Mouse (Mus musculus) hindbrain, embryonic 11.5 days (tissue): Measurements from ENCODE around the gene Egln1. TPM values are rescaled to one million over a fixed set of nuclear protein-coding genes. Genes with fewer than 3 reads are reported as not detected.

Experiments
- ATAC-seq: fragments of 200-750 bp; cut with Nextera tagmentation; 2 replicates; pipeline ENCODE4 v1.8.0; 2017; ENCODE audit warnings: mild to moderate bottlenecking, moderate TSS enrichment, moderate library complexity; ENCODE audit not compliant: low FRiP score
- DNase-seq: peaks from one replicate; pipeline ENCODE4 v3.0.0-alpha.2; 2015; ENCODE audit warnings: low spot score
- H3K27ac ChIP-seq: fragments of 300-500 bp; sonication (generic); 2 replicates; pipeline ENCODE4 v1.5.1; 2014; ENCODE audit warnings: mild to moderate bottlenecking, low read depth, low read length
- H3K27me3 ChIP-seq: fragments of 300-500 bp; sonication (generic); 2 replicates; pipeline ENCODE4 v1.6.1; 2014; ENCODE audit warnings: mild to moderate bottlenecking, low read length, moderate library complexity, mixed read lengths; ENCODE audit not compliant: control insufficient read depth, insufficient read depth
- H3K36me3 ChIP-seq: fragments of 300-500 bp; sonication (generic); 2 replicates; pipeline ENCODE4 v1.6.1; 2014; ENCODE audit warnings: mild to moderate bottlenecking, low read length, moderate library complexity, mixed read lengths; ENCODE audit not compliant: control insufficient read depth, insufficient read depth
- H3K4me1 ChIP-seq: fragments of 300-500 bp; sonication (generic); replicated peaks from 2 replicates; pipeline ENCODE4 v1.6.1; 2014; ENCODE audit warnings: low read length, mixed read lengths; ENCODE audit not compliant: control insufficient read depth, insufficient read depth
- H3K4me2 ChIP-seq: fragments of 300-500 bp; sonication (generic); replicated peaks from 2 replicates; pipeline ENCODE4 v1.6.1; 2014; ENCODE audit warnings: mild to moderate bottlenecking, low read depth, low read length
- H3K4me3 ChIP-seq: fragments of 300-500 bp; sonication (generic); 2 replicates; pipeline ENCODE4 v1.5.1; 2014; ENCODE audit warnings: low read depth, low read length
- H3K9ac ChIP-seq: fragments of 300-500 bp; sonication (generic); 2 replicates; pipeline ENCODE4 v1.6.1; 2014; ENCODE audit warnings: low read depth, low read length
- H3K9me3 ChIP-seq: fragments of 300-500 bp; sonication (generic); 2 replicates; pipeline ENCODE4 v1.6.1; 2016; ENCODE audit warnings: low read length; ENCODE audit not compliant: control insufficient read depth
- WGBS: fragments of 180-500 bp; shearing (Covaris S2); extraction: QIAGEN DNeasy Blood & Tissue Kit; methylation state at CpG from one replicate; pipeline ENCODE4 v1.1.7; 2014; 5-methylcytosine and 5-hydroxymethylcytosine counted together
- polyA plus RNA-seq: library from polyadenylated mRNA; unstranded; fragments of >200 nt; fragmentation: Nextera tagmentation; extraction: Ambion mirVana; gene quantifications from 2 replicates; pipeline ENCODE4 v1.2.1, GENCODE M21; 2014

The Egln1 gene
- polyA plus RNA-seq, 1 experiment from 2014 or later = 23.4 TPM

DNA sequence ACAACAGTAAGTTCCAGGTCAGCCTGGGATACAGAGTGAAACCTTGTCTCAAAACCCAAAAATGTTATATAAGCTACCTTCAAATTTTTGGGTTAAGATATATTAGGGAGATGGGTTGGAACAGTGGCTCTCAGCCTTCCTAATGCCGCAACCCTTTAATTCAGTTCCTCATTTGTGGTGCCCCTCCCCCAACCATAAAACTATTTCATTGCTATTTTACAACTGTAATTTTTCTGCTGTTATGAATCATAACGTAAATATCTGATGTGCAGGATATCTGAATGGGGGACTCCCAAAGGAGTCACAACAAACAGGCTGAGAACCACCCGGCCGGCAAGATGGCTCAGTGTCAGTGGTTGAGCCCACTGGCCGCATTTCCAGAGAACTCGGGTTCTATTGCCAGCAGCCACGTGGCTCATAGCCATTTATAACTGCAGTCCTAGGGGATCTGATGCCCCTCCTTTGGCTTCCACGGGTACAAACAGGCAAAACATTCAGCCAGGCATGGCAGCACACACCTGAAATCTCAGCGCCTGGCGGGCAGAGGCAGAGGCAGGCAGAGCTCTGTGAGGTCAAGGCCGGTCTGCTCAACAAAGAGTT, 26.5 kb downstream of the Egln1 start:
- Histone ChIP-seq H3K36me3 (no peaks in the 10 kb centered on the region), H3K9ac (no peak overlapping the region), H3K4me2 (no peak overlapping the region), H3K4me1 (no peaks in the 10 kb centered on the region), H3K27ac (no peak overlapping the region), H3K4me3 (no peak overlapping the region), H3K27me3 (no peaks in the 10 kb centered on the region), H3K9me3 (no peaks in the 10 kb centered on the region)
- no peak for ATAC-seq
- DNase-seq = no peak
- 89% methylated on average over 11 of the region's 11 CpGs for WGBS

DNA sequence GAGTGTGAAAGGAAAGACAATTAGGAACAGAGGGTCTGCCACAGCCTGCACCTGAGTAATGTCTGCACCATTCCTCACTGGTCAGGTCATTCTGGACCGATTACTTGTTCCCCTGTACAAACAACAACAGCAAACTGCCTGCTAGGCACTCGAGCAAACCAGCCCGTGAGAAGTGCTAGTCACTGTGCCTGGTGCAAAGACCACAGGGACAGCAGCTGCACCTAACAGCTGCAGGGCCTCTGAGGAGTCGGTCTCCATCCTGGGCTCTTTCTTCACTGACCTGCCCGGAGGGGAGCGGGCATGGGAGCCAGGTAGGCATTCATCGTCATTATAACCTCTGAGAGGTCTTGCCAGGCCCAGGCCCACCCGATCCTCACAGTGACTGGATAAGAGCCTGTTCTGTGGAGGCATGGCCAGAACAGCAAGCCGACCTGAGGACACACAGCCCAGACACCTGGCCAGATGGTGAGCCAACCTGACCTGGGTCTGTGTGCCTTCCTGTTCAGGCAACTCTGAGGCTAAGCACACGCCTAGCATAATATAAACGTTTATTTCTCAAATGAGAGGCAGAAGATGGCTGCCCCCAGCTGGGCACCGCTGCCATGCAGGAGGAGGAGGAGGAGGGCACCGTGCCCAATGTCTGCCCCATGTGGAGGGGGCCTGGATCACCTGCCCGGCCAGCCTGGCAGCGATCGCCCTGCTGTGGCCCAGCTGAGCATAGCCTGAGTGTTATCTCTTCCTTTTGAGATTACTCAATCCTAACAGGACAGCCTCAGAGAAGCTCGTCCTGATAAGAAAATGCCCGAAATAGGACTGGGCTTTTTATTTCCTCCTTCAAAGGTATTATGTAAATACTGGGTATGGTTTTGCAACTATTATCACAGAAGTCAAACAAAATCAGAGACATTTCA, 27.5 kb downstream of the Egln1 start:
- WGBS = 88% methylated on average over 18 of the region's 18 CpGs
- no peak for ATAC-seq
- H3K4me1 ChIP-seq = no peaks in the 10 kb centered on the region
- no peaks in the 10 kb centered on the region for H3K36me3 ChIP-seq
- H3K9me3 ChIP-seq = no peaks in the 10 kb centered on the region
- H3K4me2 ChIP-seq = no peak overlapping the region
- H3K27me3 ChIP-seq = no peaks in the 10 kb centered on the region
- no peak overlapping the region for H3K9ac ChIP-seq
- H3K27ac ChIP-seq = no peak overlapping the region
- no peak for DNase-seq
- H3K4me3 ChIP-seq = no peak overlapping the region

DNA sequence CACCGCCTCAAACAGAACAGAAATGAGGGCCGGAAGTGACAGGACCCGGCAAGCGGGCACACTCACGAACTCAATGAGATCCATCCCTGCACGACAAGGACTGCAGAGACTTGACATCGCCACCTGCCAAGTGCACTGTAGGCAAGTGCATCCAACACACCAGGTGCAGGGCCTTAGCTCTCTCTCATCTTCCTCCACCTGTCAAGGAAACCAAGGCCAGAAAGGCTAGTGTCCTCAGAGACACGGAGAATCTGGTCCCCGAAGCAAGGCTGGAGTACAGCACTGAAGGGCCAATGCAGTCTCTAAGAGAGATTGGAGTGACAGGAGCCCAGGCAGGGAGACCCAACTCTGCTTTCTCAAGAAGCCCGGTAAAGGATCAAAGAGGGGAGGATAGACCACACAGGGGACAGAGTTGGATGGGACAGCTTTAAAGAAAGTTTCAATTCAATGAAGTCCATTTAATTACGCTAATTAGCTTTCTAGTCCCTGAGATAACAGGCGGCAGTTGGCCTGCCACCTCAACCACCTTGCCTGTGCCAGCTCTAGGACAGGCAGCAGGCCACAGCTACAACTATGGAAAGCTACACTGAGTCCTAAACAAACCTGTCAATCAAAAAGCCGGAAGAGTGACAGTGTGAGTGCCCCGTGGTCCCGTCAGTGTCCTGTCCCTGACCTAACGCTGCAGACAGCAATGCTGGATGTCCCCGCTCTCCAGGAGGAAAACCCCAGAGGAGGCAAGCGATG, 31.2 kb downstream of the Egln1 start:
- 82% methylated on average over 18 of the region's 18 CpGs for WGBS
- H3K4me2 ChIP-seq = no peak overlapping the region

DNA sequence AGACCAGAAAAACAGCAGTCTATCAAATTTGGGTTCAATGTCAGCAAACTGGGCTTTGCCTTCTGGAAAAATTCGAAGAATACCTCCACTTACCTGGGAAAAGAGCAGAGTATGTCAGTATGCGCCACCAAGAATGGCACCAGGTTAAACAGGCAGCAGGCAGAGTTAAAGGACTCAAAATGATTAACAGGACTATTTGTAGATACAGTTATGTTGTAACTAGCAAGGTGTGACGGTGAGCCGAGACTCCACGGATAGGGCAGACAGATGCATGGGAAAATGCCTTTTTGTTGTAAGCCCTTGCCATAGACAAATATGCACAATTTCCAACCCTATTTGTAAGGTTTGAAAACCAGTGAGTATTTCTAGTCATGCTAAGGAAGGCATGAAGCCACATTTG, 35.1 kb downstream of the Egln1 start:
- DNase-seq = no peak
- no peak overlapping the region for H3K27ac ChIP-seq
- H3K4me2 ChIP-seq = no peak overlapping the region
- H3K9ac ChIP-seq = no peak overlapping the region
- no peak for ATAC-seq
- no peaks in the 10 kb centered on the region for H3K27me3 ChIP-seq
- H3K9me3 ChIP-seq = no peaks in the 10 kb centered on the region
- 98% methylated on average over 5 of the region's 5 CpGs for WGBS
- no peaks in the 10 kb centered on the region for H3K4me1 ChIP-seq
- no peak overlapping the region for H3K4me3 ChIP-seq
- H3K36me3 ChIP-seq = peaks cover 14% of the 10 kb centered on the region; the same call in 1 of the 2 replicates

More for the DNA sequence above, 31.2 kb downstream of the Egln1 start:
- Histone ChIP-seq H3K4me1 (no peaks in the 10 kb centered on the region), H3K27me3 (no peaks in the 10 kb centered on the region), H3K27ac (no peak overlapping the region), H3K9me3 (no peaks in the 10 kb centered on the region), H3K9ac (no peak overlapping the region), H3K4me3 (no peak overlapping the region), H3K36me3 (peaks cover 4% of the 10 kb centered on the region; the same call in 1 of the 2 replicates)
- no peak for DNase-seq
- no peak for ATAC-seq

DNA sequence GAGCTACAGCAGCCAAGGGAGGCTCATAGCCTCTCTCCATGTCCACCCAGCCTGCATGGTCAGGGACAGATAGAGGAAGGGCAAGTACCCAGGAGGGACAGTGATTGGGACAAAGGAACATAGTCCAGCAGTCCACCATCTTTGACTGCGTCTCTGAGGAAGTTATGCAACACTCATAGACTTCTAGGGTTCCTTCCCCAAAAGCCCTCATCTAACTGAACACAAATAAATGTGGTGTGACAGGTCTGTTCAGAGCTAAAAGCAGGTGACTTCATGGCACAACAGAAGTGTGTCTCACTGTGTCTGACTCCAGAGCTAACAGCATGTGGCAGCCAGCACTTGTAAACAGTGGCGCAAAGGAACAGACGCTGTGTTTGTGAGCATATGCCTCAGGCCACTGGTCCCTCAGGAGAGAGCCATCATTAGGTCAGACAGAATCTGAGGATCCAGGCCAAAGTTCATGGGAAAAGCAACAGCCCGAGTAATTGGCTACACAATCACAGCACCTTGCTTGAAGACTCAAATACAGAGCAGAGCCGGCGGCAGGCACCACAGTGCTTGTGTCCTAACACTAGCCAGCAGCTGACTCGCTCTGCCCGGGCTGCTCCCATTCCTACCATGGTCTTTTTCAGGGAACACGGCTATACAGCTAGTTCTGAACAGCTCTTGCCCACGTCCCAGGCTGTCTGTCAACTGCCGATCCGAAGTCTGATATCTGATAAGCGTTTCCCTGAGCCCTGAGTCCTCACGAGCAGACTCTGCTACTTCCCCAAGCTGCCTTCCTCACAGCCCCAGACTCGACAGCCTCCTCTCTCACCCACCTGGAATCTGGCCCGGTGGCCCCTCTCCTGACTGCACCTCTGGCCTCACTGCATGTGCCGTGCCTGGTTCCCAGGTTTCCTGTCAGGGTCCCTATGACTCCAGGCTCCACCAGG, 36.9 kb downstream of the Egln1 start:
- no peak overlapping the region for H3K9ac ChIP-seq
- H3K4me1 ChIP-seq = no peaks in the 10 kb centered on the region
- ATAC-seq = no peak

DNA sequence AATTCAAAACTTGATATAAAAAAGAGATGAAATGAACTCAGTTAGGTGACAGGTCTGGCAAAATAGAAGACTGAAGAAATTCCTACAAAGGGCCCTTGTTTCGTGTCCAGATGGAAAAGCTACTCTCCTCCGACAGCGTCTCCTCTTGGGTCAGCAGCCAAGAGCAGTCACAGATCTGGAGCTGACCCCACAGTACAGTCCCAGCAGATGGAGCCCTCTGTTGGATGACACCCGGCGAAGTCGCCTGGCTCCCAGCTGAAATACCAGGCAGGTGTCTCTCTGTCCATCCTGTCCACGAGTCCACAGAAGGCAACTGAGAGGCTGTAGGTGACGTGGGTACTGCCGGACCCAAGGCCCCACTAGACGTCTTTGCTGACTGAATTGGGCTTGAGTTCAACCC, 38.8 kb downstream of the Egln1 start:
- WGBS = 86% methylated on average over 10 of the region's 10 CpGs
- no peak overlapping the region for H3K4me2 ChIP-seq
- no peaks in the 10 kb centered on the region for H3K9me3 ChIP-seq
- H3K36me3 ChIP-seq = peaks cover 14% of the 10 kb centered on the region; the same call in 1 of the 2 replicates
- no peak overlapping the region for H3K4me3 ChIP-seq
- no peaks in the 10 kb centered on the region for H3K27me3 ChIP-seq
- DNase-seq = no peak
- no peak for ATAC-seq
- H3K9ac ChIP-seq = no peak overlapping the region
- H3K27ac ChIP-seq = no peak overlapping the region
- H3K4me1 ChIP-seq = no peaks in the 10 kb centered on the region

More for the DNA sequence above, 36.9 kb downstream of the Egln1 start:
- Histone ChIP-seq H3K27me3 (no peaks in the 10 kb centered on the region), H3K4me2 (no peak overlapping the region), H3K9me3 (no peaks in the 10 kb centered on the region), H3K27ac (no peak overlapping the region), H3K36me3 (peaks cover 14% of the 10 kb centered on the region; the same call in 1 of the 2 replicates), H3K4me3 (no peak overlapping the region)
- WGBS = 80% methylated on average over 17 of the region's 17 CpGs
- DNase-seq = peak; percentile 20

DNA sequence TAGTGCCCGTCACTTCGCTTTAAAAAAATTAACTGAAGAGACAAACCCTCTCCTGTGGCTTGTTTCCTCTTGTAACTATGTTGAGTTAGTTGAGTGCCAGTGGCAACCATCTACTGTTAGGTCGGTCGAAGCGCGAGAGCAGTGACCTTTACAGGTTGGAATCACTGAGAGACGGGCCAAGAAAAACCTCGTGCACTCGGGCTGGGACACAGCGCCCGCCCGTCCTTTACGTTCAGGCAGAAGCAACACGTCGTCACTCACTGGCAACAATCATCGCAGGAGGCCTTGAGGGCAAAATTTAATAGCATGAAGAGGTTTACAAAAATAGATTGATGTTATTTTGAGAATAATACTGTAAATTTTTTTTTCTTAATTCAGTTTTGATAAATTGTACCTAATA, 39.2 kb downstream of the Egln1 start:
- Histone ChIP-seq H3K4me3 (no peak overlapping the region), H3K27ac (no peak overlapping the region), H3K4me1 (no peaks in the 10 kb centered on the region), H3K36me3 (peaks cover 14% of the 10 kb centered on the region; the same call in 1 of the 2 replicates), H3K4me2 (no peak overlapping the region), H3K9ac (no peak overlapping the region), H3K27me3 (no peaks in the 10 kb centered on the region), H3K9me3 (no peaks in the 10 kb centered on the region)
- no peak for DNase-seq
- no peak for ATAC-seq
- 96% methylated on average over 16 of the region's 16 CpGs for WGBS

DNA sequence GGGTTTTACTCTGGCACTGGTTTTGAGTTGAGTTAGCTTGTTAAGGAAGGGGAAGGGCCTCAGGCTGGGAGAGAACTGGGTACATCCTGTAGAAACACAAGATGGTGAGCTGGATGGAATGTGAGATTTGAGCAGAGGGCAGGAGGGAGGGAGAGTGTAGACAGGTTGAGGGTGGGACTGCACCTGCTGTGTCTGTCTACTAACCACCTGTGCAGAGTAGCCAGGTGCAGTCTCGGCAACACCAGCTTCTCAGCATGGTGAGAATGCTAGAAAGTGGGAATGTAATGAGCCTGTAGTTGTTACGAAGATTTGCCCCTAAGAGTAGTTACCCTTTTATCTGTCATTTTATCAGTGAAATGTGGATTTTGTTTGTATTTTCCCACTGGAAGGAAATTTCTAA, 43.6 kb downstream of the Egln1 start:
- no peak overlapping the region for H3K27ac ChIP-seq
- DNase-seq (no peak), ATAC-seq (no peak)
- 87% methylated on average over 2 of the region's 2 CpGs for WGBS
- H3K36me3 ChIP-seq = peaks cover 7% of the 10 kb centered on the region
- H3K9me3 ChIP-seq = no peaks in the 10 kb centered on the region
- no peaks in the 10 kb centered on the region for H3K4me1 ChIP-seq
- no peak overlapping the region for H3K4me3 ChIP-seq
- H3K27me3 ChIP-seq = no peaks in the 10 kb centered on the region
- no peak overlapping the region for H3K9ac ChIP-seq
- H3K4me2 ChIP-seq = no peak overlapping the region
